Mouse (Mus musculus): ENCODE data around the gene Olfr186. TPM values are rescaled to one million over a fixed set of nuclear protein-coding genes. Genes with fewer than 3 reads are reported as not detected.

The Olfr186 gene
- polyA plus RNA-seq, 1 experiment, result 0.03 TPM

- Histone ChIP-seq H3K36me3 (ENCODE audit: control insufficient read depth) (no peaks in the 10 kb centered on the region), H3K4me1 (ENCODE audit: control insufficient read depth) (no peaks in the 10 kb centered on the region), H3K27me3 (ENCODE audit: control insufficient read depth) (no peaks in the 10 kb centered on the region), H3K9me3 (ENCODE audit: control insufficient read depth, low read length) (no peaks in the 10 kb centered on the region), H3K4me3 (replicated peaks) (no peak overlapping the region)
- TF ChIP-seq GATA1 (IDR thresholded peaks at IDR 0.05; ENCODE audit: low read length) (no peak), TAL1 (IDR thresholded peaks at IDR 0.05; ENCODE audit: low read length) (no peak)
Observed at GRCm38 (mm10) chr16:59013357-59014018, 16.6 kb downstream of the Olfr186 start.

GRCm38 (mm10) chr16:59007146-59007545 is 22.9 kb downstream of the Olfr186 start:
- TF ChIP-seq GATA1 (IDR thresholded peaks at IDR 0.05; ENCODE audit: low read length), result no peak
- no peak for TF ChIP-seq TAL1 (IDR thresholded peaks at IDR 0.05; ENCODE audit: low read length)
- Histone ChIP-seq H3K27me3 (ENCODE audit: control insufficient read depth) (no peaks in the 10 kb centered on the region), H3K4me1 (ENCODE audit: control insufficient read depth) (no peaks in the 10 kb centered on the region), H3K4me3 (replicated peaks) (no peak overlapping the region), H3K9me3 (ENCODE audit: control insufficient read depth, low read length) (no peaks in the 10 kb centered on the region), H3K36me3 (ENCODE audit: control insufficient read depth) (no peaks in the 10 kb centered on the region)

GRCm38 (mm10) chr16:58995057-58995456 is 35.0 kb downstream of the Olfr186 start, which contains the start of gene Olfr183:
Gene Olfr183, plus strand, starts transcription at chr16:58995357.
- Histone ChIP-seq H3K9me3 (ENCODE audit: control insufficient read depth, low read length) (peaks cover 4% of the 10 kb centered on the region; the same call in 1 of the 2 replicates), H3K36me3 (ENCODE audit: control insufficient read depth) (no peaks in the 10 kb centered on the region), H3K27me3 (ENCODE audit: control insufficient read depth) (no peaks in the 10 kb centered on the region), H3K4me3 (replicated peaks) (no peak within 1 kb of the TSS), H3K4me1 (ENCODE audit: control insufficient read depth) (no peaks in the 10 kb centered on the region)
- no peak for TF ChIP-seq TAL1 (IDR thresholded peaks at IDR 0.05; ENCODE audit: low read length)
- no peak for TF ChIP-seq GATA1 (IDR thresholded peaks at IDR 0.05; ENCODE audit: low read length)

Other genes with a start within 250 kb of the Olfr186 start
- not detected in 2 replicates for gene Olfr173, start 230.0 kb downstream of the Olfr186 start, polyA plus RNA-seq (2012)
- not detected in 2 replicates for gene Olfr175-ps1, start 203.5 kb downstream of the Olfr186 start, polyA plus RNA-seq (2012)
- gene Olfr177, start 155.5 kb downstream of the Olfr186 start, polyA plus RNA-seq (2012), result not detected in 2 replicates
- gene Olfr178, start 138.2 kb downstream of the Olfr186 start, polyA plus RNA-seq (2012), result not detected in 2 replicates
- not detected in 2 replicates for gene Olfr181, start 101.5 kb downstream of the Olfr186 start, polyA plus RNA-seq (2012)
- not detected in 2 replicates for gene Olfr180, start 100.9 kb downstream of the Olfr186 start, polyA plus RNA-seq (2012)
- gene Olfr183, start 34.9 kb downstream of the Olfr186 start, polyA plus RNA-seq (2012), result not detected in 2 replicates
- not detected in 2 replicates for gene Olfr187, start 9.5 kb upstream of the Olfr186 start, polyA plus RNA-seq (2012)
- not detected in 2 replicates for gene Olfr190, start 47.7 kb upstream of the Olfr186 start, polyA plus RNA-seq (2012)
- gene Olfr191, start 59.5 kb upstream of the Olfr186 start, polyA plus RNA-seq (2012), result not detected in 2 replicates
- not detected in 2 replicates for gene Olfr193, start 81.6 kb upstream of the Olfr186 start, polyA plus RNA-seq (2012)
- not detected in 2 replicates for gene Olfr194, start 90.8 kb upstream of the Olfr186 start, polyA plus RNA-seq (2012)
- gene Olfr195, start 116.8 kb upstream of the Olfr186 start, polyA plus RNA-seq (2012), result not detected in 2 replicates
- gene Olfr196, start 140.2 kb upstream of the Olfr186 start, polyA plus RNA-seq (2012), result not detected in 2 replicates
- gene Olfr198, start 173.2 kb upstream of the Olfr186 start, polyA plus RNA-seq (2012), result not detected in 2 replicates
- gene Olfr199, start 189.5 kb upstream of the Olfr186 start, polyA plus RNA-seq (2012), result not detected in 2 replicates
- not detected in 2 replicates for gene Olfr201, start 242.3 kb upstream of the Olfr186 start, polyA plus RNA-seq (2012)

Measured in erythroblast, embryonic 14.5 days (primary cell).